8 mouse cellular contexts compared by ENCODE assay signal in genomic region chr5:64159065-64159780, GRCm38 (mm10). TPM values are rescaled to one million over a fixed set of nuclear protein-coding genes. Genes with fewer than 3 reads are reported as not detected.
A peak's percentile ranks its signal among the peaks of the same experiment; 100 is the strongest.
DNase-seq lines count a peak whose midpoint lies in the region; ATAC-seq lines count a peak whose summit lies in the region.

No protein-coding gene starts in this region.

- H3K36me3 ChIP-seq in heart, embryonic 15.5 days = no peaks in the 10 kb centered on the region
- H3K36me3 ChIP-seq in forebrain, embryonic 15.5 days = no peaks in the 10 kb centered on the region

- peak overlapping the region; percentile 67 for H3K9ac ChIP-seq in heart, embryonic 15.5 days
- peak overlapping the region; percentile 65 for H3K9ac ChIP-seq in forebrain, embryonic 15.5 days (replicated peaks)

- H3K4me1 ChIP-seq in heart, embryonic 15.5 days (replicated peaks) = peaks cover 31% of the 10 kb centered on the region
- H3K4me1 ChIP-seq in forebrain, embryonic 15.5 days = peaks cover 19% of the 10 kb centered on the region

- H3K9me3 ChIP-seq in heart, embryonic 15.5 days (replicated peaks) = no peaks in the 10 kb centered on the region
- no peaks in the 10 kb centered on the region for H3K9me3 ChIP-seq in forebrain, embryonic 15.5 days

- peak overlapping the region; percentile 76 for H3K4me3 ChIP-seq in heart, embryonic 15.5 days
- H3K4me3 ChIP-seq in forebrain, embryonic 15.5 days = peak overlapping the region; percentile 74

- H3K4me2 ChIP-seq in heart, embryonic 15.5 days = peak overlapping the region; percentile 100
- peak overlapping the region; percentile 100 for H3K4me2 ChIP-seq in forebrain, embryonic 15.5 days (replicated peaks)

- 0 out of 2 replicates have a peak, but pooled peaks cover 5% of the 10 kb centered on the region for H3K27me3 ChIP-seq in heart, embryonic 15.5 days
- H3K27me3 ChIP-seq in forebrain, embryonic 15.5 days = peaks cover 5% of the 10 kb centered on the region; the same call in 1 of the 2 replicates

- WGBS in heart, embryonic 15.5 days = under 1% methylated on average over 39 of the region's 39 CpGs
- under 1% methylated on average over 39 of the region's 39 CpGs for WGBS in forebrain, embryonic 15.5 days

- no peak for DNase-seq in heart, adult 18-20 months
- peak; percentile 58 for DNase-seq in ZHBTc4 (ENCODE audit: low read depth, low spot score)
- DNase-seq in layer of hippocampus, postnatal 10 days (ENCODE audit: low spot score in 2 of 2) = peak; percentile 56 to 76
- peak; percentile 27 for DNase-seq in lung, postnatal 10 days
- peak; percentile 68 for DNase-seq in right cerebral cortex, postnatal 25 days
- no peak for DNase-seq in gastrocnemius, postnatal 36 days

- intact Hi-C loops in gastrocnemius, postnatal 36 days (cut with DNase I) = no loop called here

- no peak overlapping the region for H3K27ac ChIP-seq in heart, embryonic 15.5 days
- no peak overlapping the region for H3K27ac ChIP-seq in forebrain, embryonic 15.5 days (replicated peaks)

- ATAC-seq in heart, embryonic 15.5 days (replicated peaks; ENCODE audit: insufficient number of reproducible peaks, insufficient read depth, low FRiP score, low read depth) = no peak; the same call in 1 of the 2 replicates
- peak; percentile 66 for ATAC-seq in forebrain, embryonic 15.5 days (replicated peaks)

RNA-seq across cellular contexts. Expression of gene Tbc1d1, which starts 3.1 kb away (rescaled TPM):
- polyA plus RNA-seq in heart, embryonic 15.5 days (2015; fragmentation: Nextera tagmentation; extraction: Ambion mirVana) = 23.0 and 26.2 TPM in 2 replicates
- 10 to 100 TPM; 11.0 to 13.3 TPM for total RNA-seq in heart, adult 18-20 months (2021)
- 12.2 and 12.3 TPM in 2 replicates for polyA plus RNA-seq in forebrain, embryonic 15.5 days (2015; fragmentation: Nextera tagmentation; extraction: Ambion mirVana)
- 10 to 100 TPM; 22.2 to 24.3 TPM for total RNA-seq in layer of hippocampus, postnatal 10 days (2021)
- 10 to 100 TPM; 61.5 to 63.0 TPM for total RNA-seq in gastrocnemius, postnatal 36 days (2021)

Comparison
In these comparisons a context has a peak if more than half of its experiments do, and no peak if none do; other contexts are left out.
1. DNase-seq: peak in ZHBTc4 (single experiment), layer of hippocampus, postnatal 10 days (2 of 2), lung, postnatal 10 days (single experiment) and right cerebral cortex, postnatal 25 days (single experiment); none in heart, adult 18-20 months (0 of 2) and gastrocnemius, postnatal 36 days (0 of 2).